Mouse (Mus musculus) erythroid progenitor cell, adult 5-6 weeks (primary cell): ENCODE measurements around the gene Ltbr. TPM values are rescaled to one million over a fixed set of nuclear protein-coding genes. Genes with fewer than 3 reads are reported as not detected.

Experiments used
- ATAC-seq: replicated peaks from 2 replicates; pipeline ENCODE4 v1.8.0; 2016; ENCODE audit warnings: moderate number of reproducible peaks, mild to moderate bottlenecking, moderate TSS enrichment, inconsistent platforms; ENCODE audit not compliant: poor library complexity, low FRiP score, severe bottlenecking
- total RNA-seq, 2 experiments: library from RNA; stranded (forward) in 1 of 2; stranded (reverse) in 1 of 2; fragments of 150-400 nt in 1 of 2; fragments of 186-747, 209-891 nt in 1 of 2; gene quantifications; 2 replicates each; pipeline versions ENCODE4 v1.2.3 to v1.2.4; 2015 to 2017; ENCODE audit warnings: low replicate concordance in 2 of 2

Gene Ltbr
- total RNA-seq (2015; ENCODE audit: low replicate concordance) (0.84 and 5.0 TPM in 2 replicates), total RNA-seq (2017; ENCODE audit: low replicate concordance) (2.8 and 3.5 TPM in 2 replicates)

- ATAC-seq = no peak
Observed at GRCm38 (mm10) chr6:125313546-125314230, at the start of gene Ltbr. TSS of gene Ltbr (minus strand) at chr6:125313885.

GRCm38 (mm10) chr6:125363021-125363420, 49.3 kb upstream of the Ltbr start:
- ATAC-seq = no peak

- ATAC-seq = no peak
Observed at GRCm38 (mm10) chr6:125361467-125362291, 48.0 kb upstream of the Ltbr start.

GRCm38 (mm10) chr6:125360846-125361245, 47.2 kb upstream of the Ltbr start:
- ATAC-seq = no peak

GRCm38 (mm10) chr6:125359999-125360398, 46.3 kb upstream of the Ltbr start:
- ATAC-seq = no peak

- ATAC-seq = no peak
Observed at GRCm38 (mm10) chr6:125357334-125357733, 43.6 kb upstream of the Ltbr start.

GRCm38 (mm10) chr6:125356264-125356663, 42.6 kb upstream of the Ltbr start:
- ATAC-seq = no peak

GRCm38 (mm10) chr6:125355197-125355741, 41.6 kb upstream of the Ltbr start:
- ATAC-seq = no peak

GRCm38 (mm10) chr6:125354352-125355151, 40.9 kb upstream of the Ltbr start:
- no peak for ATAC-seq

GRCm38 (mm10) chr6:125353655-125354054, 40.0 kb upstream of the Ltbr start:
- ATAC-seq = no peak

- ATAC-seq = no peak
Observed at GRCm38 (mm10) chr6:125353221-125353620, 39.5 kb upstream of the Ltbr start.

- no peak for ATAC-seq
Observed at GRCm38 (mm10) chr6:125352811-125353210, 39.1 kb upstream of the Ltbr start.

GRCm38 (mm10) chr6:125352046-125352384, 38.3 kb upstream of the Ltbr start:
- ATAC-seq = no peak

- ATAC-seq = no peak
Observed at GRCm38 (mm10) chr6:125351368-125352045, 37.8 kb upstream of the Ltbr start.

GRCm38 (mm10) chr6:125350995-125351324, 37.3 kb upstream of the Ltbr start:
- ATAC-seq = no peak

GRCm38 (mm10) chr6:125350231-125350994, 36.7 kb upstream of the Ltbr start:
- ATAC-seq = no peak

GRCm38 (mm10) chr6:125349575-125350230, 36.0 kb upstream of the Ltbr start:
- no peak for ATAC-seq
